Mouse (Mus musculus): ENCODE measurements at regions not wholly inside any gene's neighbourhood (a gene's known extent, or its start where the extent isn't known, plus 50 kb on each side); places are given as distances from the start of the nearest gene placed in this dataset.

DNA sequence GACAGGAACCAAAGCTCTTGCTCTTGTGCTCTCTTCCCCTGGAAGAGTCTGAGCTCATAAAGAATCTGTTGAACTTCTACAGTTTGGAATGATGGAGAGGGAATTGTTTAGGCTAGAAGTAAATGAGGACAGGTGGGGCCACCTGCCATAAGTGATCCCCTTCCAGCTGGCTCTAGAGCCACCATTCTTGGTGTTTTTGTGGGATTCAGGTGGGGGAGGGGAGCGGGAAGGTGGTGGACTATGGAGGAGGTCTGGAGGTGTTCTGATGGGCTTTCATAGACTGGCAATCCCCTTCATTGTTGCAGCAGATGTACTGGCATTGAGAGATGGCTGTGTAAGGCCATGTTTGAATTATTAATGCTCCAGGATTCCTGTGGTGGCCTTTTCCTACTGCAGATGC lies 132.6 kb upstream of the Opcml start:
- TF ChIP-seq USF1 (IDR thresholded peaks at IDR 0.05; ENCODE audit: low read depth) = no peak
- TF ChIP-seq MYOD1 (IDR thresholded peaks at IDR 0.05; ENCODE audit: control insufficient read depth, insufficient read length, low read depth) = no peak
- no peak for TF ChIP-seq MYOG (IDR thresholded peaks at IDR 0.05; ENCODE audit: control insufficient read depth, extremely low read depth, insufficient read length)
- no peak for TF ChIP-seq CTCF (IDR thresholded peaks at IDR 0.05; ENCODE audit: control insufficient read depth, insufficient read depth, insufficient read length)
- no peak for TF ChIP-seq CEBPB (IDR thresholded peaks at IDR 0.05; ENCODE audit: low read depth)
- TF ChIP-seq MAX (IDR thresholded peaks at IDR 0.05) = no peak
- no peak for TF ChIP-seq FOSL1 (IDR thresholded peaks at IDR 0.05; ENCODE audit: insufficient read depth, low read length, poor library complexity, severe bottlenecking)
- Histone ChIP-seq H3ac (ENCODE audit: control insufficient read depth, insufficient read length, low read depth) (no peak overlapping the region), H3K79me2 (ENCODE audit: control insufficient read depth, insufficient read depth) (no peaks in the 10 kb centered on the region), H3K27me3 (ENCODE audit: control insufficient read depth, insufficient read depth, insufficient read length) (no peaks in the 10 kb centered on the region), H3K36me3 (ENCODE audit: control insufficient read depth, insufficient read depth) (no peaks in the 10 kb centered on the region), H3K79me3 (ENCODE audit: low read depth) (no peaks in the 10 kb centered on the region), H3K4me3 (ENCODE audit: insufficient read depth, poor library complexity, severe bottlenecking) (no peak overlapping the region)

DNA sequence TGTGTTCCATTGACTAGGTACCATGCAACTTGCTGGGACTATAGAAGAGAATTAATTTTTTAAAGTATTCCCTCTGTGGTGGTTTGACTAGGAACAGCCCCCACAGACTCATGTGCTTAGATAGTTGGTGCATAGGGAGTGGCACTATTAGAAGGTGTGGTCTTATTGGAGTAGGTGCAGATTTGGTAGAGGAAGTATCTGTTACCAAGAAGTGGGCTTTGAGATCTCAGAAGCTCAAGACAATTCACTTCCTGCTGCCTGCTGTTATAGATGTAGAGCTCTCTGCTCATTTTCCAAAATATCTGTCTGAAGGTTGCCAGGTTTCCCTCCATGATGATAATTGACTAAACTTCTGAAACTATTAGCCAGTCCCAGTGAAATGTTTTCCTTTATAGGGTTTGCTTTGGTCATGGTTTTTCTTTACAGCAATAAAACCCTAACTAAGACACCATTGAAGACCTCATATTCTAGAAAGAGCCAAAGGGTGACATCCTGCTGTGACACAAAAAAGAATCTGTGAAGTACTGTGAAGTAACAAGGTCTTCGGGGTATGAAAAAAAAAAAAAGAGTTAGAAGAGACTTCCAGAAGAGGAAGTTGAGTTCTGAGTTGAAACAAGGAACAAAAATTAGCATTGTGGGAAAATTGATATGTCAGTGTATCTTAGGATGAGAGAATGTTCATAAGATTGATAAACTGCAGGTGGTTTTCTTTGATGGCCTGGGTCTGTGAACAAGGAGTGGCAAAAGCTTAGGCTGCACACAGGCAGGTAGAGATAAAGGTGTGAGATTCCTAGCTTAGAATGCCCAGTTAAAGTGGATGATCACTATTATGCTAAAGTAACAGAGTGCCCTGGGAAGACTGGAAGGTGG lies 128.9 kb upstream of the Opcml start:
- H3K27me3 ChIP-seq (ENCODE audit: control insufficient read depth, insufficient read depth, insufficient read length) = no peaks in the 10 kb centered on the region
- H3K79me3 ChIP-seq (ENCODE audit: low read depth) = no peaks in the 10 kb centered on the region
- H3K79me2 ChIP-seq (ENCODE audit: control insufficient read depth, insufficient read depth) = no peaks in the 10 kb centered on the region
- no peak overlapping the region for H3K4me3 ChIP-seq (ENCODE audit: insufficient read depth, poor library complexity, severe bottlenecking)
- H3ac ChIP-seq (ENCODE audit: control insufficient read depth, insufficient read length, low read depth) = no peak overlapping the region
- no peaks in the 10 kb centered on the region for H3K36me3 ChIP-seq (ENCODE audit: control insufficient read depth, insufficient read depth)
- TF ChIP-seq USF1 (IDR thresholded peaks at IDR 0.05; ENCODE audit: low read depth) (no peak), CTCF (IDR thresholded peaks at IDR 0.05; ENCODE audit: control insufficient read depth, insufficient read depth, insufficient read length) (no peak), MYOG (IDR thresholded peaks at IDR 0.05; ENCODE audit: control insufficient read depth, extremely low read depth, insufficient read length) (no peak), FOSL1 (IDR thresholded peaks at IDR 0.05; ENCODE audit: insufficient read depth, low read length, poor library complexity, severe bottlenecking) (no peak), MYOD1 (IDR thresholded peaks at IDR 0.05; ENCODE audit: control insufficient read depth, insufficient read length, low read depth) (no peak), MAX (IDR thresholded peaks at IDR 0.05) (no peak), CEBPB (IDR thresholded peaks at IDR 0.05; ENCODE audit: low read depth) (no peak)

DNA sequence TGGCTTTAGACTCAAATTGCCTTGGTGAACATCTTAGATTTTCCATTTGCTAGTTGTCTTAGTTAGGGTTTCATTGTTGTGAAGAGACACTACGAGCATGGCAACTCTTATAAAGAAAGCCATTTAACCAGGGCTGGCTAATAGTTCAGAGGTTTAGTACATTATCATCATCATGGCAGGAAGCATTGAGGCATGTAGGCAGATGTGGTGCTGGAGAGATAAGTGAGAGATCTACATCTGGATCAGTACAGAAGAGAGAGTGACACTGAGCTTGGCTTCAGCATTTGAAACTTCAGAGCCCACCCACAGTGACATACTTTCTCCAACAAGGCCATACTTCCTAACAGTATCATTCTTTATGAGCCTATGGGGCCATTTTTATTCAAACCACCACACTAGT lies 127.3 kb upstream of the Opcml start:
- Histone ChIP-seq H3ac (ENCODE audit: control insufficient read depth, insufficient read length, low read depth) (no peak overlapping the region), H3K79me3 (ENCODE audit: low read depth) (no peaks in the 10 kb centered on the region), H3K36me3 (ENCODE audit: control insufficient read depth, insufficient read depth) (no peaks in the 10 kb centered on the region), H3K4me3 (ENCODE audit: insufficient read depth, poor library complexity, severe bottlenecking) (no peak overlapping the region), H3K27me3 (ENCODE audit: control insufficient read depth, insufficient read depth, insufficient read length) (no peaks in the 10 kb centered on the region), H3K79me2 (ENCODE audit: control insufficient read depth, insufficient read depth) (no peaks in the 10 kb centered on the region)
- no peak for TF ChIP-seq MAX (IDR thresholded peaks at IDR 0.05)
- TF ChIP-seq MYOG (IDR thresholded peaks at IDR 0.05; ENCODE audit: control insufficient read depth, extremely low read depth, insufficient read length) = no peak
- no peak for TF ChIP-seq FOSL1 (IDR thresholded peaks at IDR 0.05; ENCODE audit: insufficient read depth, low read length, poor library complexity, severe bottlenecking)
- no peak for TF ChIP-seq USF1 (IDR thresholded peaks at IDR 0.05; ENCODE audit: low read depth)
- TF ChIP-seq MYOD1 (IDR thresholded peaks at IDR 0.05; ENCODE audit: control insufficient read depth, insufficient read length, low read depth) = no peak
- TF ChIP-seq CEBPB (IDR thresholded peaks at IDR 0.05; ENCODE audit: low read depth) = no peak
- TF ChIP-seq CTCF (IDR thresholded peaks at IDR 0.05; ENCODE audit: control insufficient read depth, insufficient read depth, insufficient read length) = no peak

DNA sequence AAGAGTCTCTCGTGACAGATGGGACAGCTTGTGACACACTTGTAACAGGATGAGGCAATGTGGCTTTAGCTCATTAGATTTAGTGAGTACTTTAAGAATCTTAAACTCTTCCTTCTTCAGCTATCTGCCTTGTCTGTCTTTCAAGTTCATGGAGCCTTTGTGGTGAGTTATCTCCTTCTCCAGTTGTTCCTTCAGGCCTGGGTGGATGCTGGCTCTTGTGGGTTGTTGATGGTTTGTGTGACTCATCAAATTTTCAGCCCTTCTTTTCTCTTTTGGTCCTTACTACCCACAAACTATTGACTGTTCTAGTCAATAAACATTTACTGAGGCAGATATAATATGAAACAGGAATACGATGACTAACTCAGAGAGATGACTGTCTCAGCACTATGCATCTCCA lies 124.9 kb upstream of the Opcml start:
- no peaks in the 10 kb centered on the region for H3K27me3 ChIP-seq (ENCODE audit: control insufficient read depth, insufficient read depth, insufficient read length)
- no peaks in the 10 kb centered on the region for H3K79me3 ChIP-seq (ENCODE audit: low read depth)
- TF ChIP-seq MYOD1 (IDR thresholded peaks at IDR 0.05; ENCODE audit: control insufficient read depth, insufficient read length, low read depth) = peak; percentile 27
- TF ChIP-seq MYOG (IDR thresholded peaks at IDR 0.05; ENCODE audit: control insufficient read depth, extremely low read depth, insufficient read length) = no peak
- no peaks in the 10 kb centered on the region for H3K79me2 ChIP-seq (ENCODE audit: control insufficient read depth, insufficient read depth)
- H3K4me3 ChIP-seq (ENCODE audit: insufficient read depth, poor library complexity, severe bottlenecking) = no peak overlapping the region
- no peak overlapping the region for H3ac ChIP-seq (ENCODE audit: control insufficient read depth, insufficient read length, low read depth)
- H3K36me3 ChIP-seq (ENCODE audit: control insufficient read depth, insufficient read depth) = no peaks in the 10 kb centered on the region

DNA sequence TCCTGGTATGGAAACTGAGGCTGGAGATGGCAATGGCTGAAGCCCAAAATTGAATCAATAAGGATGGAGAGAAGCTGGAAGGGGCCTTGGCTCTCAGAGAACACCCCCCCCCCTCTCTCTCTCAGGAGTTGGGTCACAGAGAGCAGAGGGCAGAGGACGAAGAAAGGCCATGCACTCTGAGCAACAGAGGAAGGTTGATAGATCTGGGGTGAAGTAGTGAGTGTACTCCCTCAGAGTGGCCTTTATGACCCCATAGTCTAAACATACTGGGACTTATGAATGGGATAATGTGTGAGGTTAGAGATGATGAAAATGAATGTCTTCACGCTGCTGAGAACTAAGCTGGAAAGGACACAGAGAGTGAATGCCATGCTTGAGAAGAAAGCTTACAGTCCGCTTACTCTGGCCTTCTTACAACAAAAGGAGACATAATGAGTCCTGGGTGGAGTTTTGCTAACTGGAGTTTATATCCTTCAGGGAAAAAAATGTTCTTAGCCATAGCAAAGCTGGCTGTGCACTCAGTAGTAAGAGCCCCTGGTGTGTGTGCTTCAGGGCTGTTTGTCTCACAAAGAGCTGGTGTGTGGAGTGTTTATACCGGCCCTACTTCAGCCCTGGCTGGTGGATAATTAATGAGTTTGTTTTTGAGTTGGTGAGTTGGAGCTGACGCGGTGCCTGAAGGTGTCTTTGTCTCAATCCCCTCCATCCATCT lies 120.4 kb upstream of the Opcml start:
- H3K79me3 ChIP-seq (ENCODE audit: low read depth) = no peaks in the 10 kb centered on the region
- no peaks in the 10 kb centered on the region for H3K36me3 ChIP-seq (ENCODE audit: control insufficient read depth, insufficient read depth)
- no peak overlapping the region for H3ac ChIP-seq (ENCODE audit: control insufficient read depth, insufficient read length, low read depth)
- H3K27me3 ChIP-seq (ENCODE audit: control insufficient read depth, insufficient read depth, insufficient read length) = no peaks in the 10 kb centered on the region
- TF ChIP-seq FOSL1 (IDR thresholded peaks at IDR 0.05; ENCODE audit: insufficient read depth, low read length, poor library complexity, severe bottlenecking) (no peak), CTCF (IDR thresholded peaks at IDR 0.05; ENCODE audit: control insufficient read depth, insufficient read depth, insufficient read length) (no peak)
- H3K79me2 ChIP-seq (ENCODE audit: control insufficient read depth, insufficient read depth) = no peaks in the 10 kb centered on the region
- H3K4me3 ChIP-seq (ENCODE audit: insufficient read depth, poor library complexity, severe bottlenecking) = no peak overlapping the region
